Mouse (Mus musculus): ENCODE results near the gene Frmd4a. TPM values are rescaled to one million over a fixed set of nuclear protein-coding genes. Genes with fewer than 3 reads are reported as not detected.

The Frmd4a gene
- polyA plus RNA-seq, 1 experiment from 2014 or later = 13.7 TPM

DNA sequence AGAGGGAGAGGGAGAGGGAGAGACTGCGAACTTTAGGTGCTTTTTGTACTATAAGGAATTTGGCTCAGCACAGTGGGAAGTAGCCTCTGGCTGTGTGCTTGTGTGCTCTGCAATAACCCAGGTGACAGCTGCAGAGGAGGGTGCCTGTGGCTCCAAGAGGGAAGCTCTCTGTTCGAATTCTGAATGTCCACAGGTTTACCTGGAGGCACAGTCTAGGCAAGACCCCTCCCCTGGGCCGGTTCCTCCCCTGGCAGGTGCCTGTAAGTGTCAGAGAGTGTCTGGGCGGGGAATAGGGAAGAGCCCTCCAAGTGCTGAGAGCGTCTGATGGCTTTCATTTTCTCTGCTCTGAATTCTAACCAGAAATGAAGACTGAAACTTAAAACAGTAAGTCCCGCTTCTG lies 371.8 kb downstream of the Frmd4a start:
- no peaks in the 10 kb centered on the region for H3K36me3 ChIP-seq (ENCODE audit: control insufficient read depth, insufficient read depth, low read length)
- peak overlapping the region; percentile 49 for H3K4me2 ChIP-seq (ENCODE audit: low read depth, low read length)
- ATAC-seq = peak; percentile 31; the same call in 1 of the 2 replicates
- H3K27ac ChIP-seq (ENCODE audit: low read length) = no peak overlapping the region
- 32% methylated on average over 6 of the region's 6 CpGs for WGBS
- H3K4me3 ChIP-seq (ENCODE audit: low read length) = peak overlapping the region; percentile 30
- 0 out of 2 replicates have a peak overlapping the region, but pooled peaks have one; percentile 44 for H3K9ac ChIP-seq (ENCODE audit: low read depth, low read length)
- no peaks in the 10 kb centered on the region for H3K9me3 ChIP-seq (ENCODE audit: control insufficient read depth, low read length)
- 0 out of 2 replicates have a peak, but pooled peaks cover 4% of the 10 kb centered on the region for H3K4me1 ChIP-seq (ENCODE audit: control insufficient read depth, insufficient read depth, low read length)
- H3K27me3 ChIP-seq (replicated peaks; ENCODE audit: control insufficient read depth, insufficient read depth, low read length) = no peaks in the 10 kb centered on the region

DNA sequence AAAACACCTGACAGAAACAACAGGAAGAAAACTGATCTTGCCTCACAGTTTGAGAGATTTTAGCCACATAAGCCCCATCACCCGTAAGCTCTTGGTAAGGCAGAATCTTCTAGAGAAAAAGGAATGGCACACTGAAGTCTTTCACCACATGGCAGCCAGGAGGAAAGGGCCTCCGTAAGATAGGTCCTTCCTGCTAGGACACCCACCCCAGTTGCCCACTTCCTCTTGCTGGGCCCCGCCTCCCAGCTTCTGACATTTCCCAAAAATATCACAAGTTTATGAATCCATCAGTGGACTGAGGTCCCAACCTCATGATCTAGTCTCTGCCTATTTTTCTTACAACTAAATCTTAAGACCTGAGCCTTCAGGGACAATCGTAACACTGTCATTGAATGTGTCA lies 373.6 kb downstream of the Frmd4a start:
- Histone ChIP-seq H3K4me1 (ENCODE audit: control insufficient read depth, insufficient read depth, low read length) (0 out of 2 replicates have a peak, but pooled peaks cover 4% of the 10 kb centered on the region), H3K9me3 (ENCODE audit: control insufficient read depth, low read length) (no peaks in the 10 kb centered on the region), H3K4me2 (ENCODE audit: low read depth, low read length) (no peak overlapping the region), H3K9ac (ENCODE audit: low read depth, low read length) (no peak overlapping the region), H3K4me3 (ENCODE audit: low read length) (no peak overlapping the region), H3K36me3 (ENCODE audit: control insufficient read depth, insufficient read depth, low read length) (no peaks in the 10 kb centered on the region), H3K27me3 (replicated peaks; ENCODE audit: control insufficient read depth, insufficient read depth, low read length) (no peaks in the 10 kb centered on the region), H3K27ac (ENCODE audit: low read length) (no peak overlapping the region)
- no peak for ATAC-seq
- WGBS = 82% methylated on average over 4 of the region's 4 CpGs

DNA sequence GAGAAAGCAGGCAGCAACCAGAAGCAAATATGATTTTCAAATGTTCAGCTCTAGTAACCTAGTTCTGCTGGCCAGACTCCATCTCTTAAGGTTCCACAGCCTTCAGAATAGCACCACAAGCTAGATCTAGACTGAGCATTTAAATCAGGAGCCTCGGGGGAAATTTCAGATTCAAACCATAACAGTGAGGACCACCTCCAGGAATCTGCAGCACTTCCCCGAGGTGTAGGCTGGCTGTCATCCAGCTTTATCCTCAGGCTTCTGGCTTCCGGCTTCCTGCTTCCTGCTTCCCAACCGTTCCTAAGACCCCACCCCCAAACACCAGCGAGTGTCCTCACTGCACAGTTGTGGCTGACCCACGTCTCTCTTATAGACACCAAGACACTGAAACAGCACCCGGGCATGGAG lies 374.2 kb downstream of the Frmd4a start:
- 0 out of 2 replicates have a peak overlapping the region, but pooled peaks have one; percentile 10 for H3K4me2 ChIP-seq (ENCODE audit: low read depth, low read length)
- WGBS = 40% methylated on average over 7 of the region's 7 CpGs
- H3K9me3 ChIP-seq (ENCODE audit: control insufficient read depth, low read length) = no peaks in the 10 kb centered on the region
- H3K9ac ChIP-seq (ENCODE audit: low read depth, low read length) = no peak overlapping the region
- ATAC-seq = peak; percentile 38; the same call in 1 of the 2 replicates
- no peak overlapping the region for H3K27ac ChIP-seq (ENCODE audit: low read length)
- H3K36me3 ChIP-seq (ENCODE audit: control insufficient read depth, insufficient read depth, low read length) = no peaks in the 10 kb centered on the region
- no peak overlapping the region for H3K4me3 ChIP-seq (ENCODE audit: low read length)
- H3K27me3 ChIP-seq (replicated peaks; ENCODE audit: control insufficient read depth, insufficient read depth, low read length) = no peaks in the 10 kb centered on the region
- H3K4me1 ChIP-seq (ENCODE audit: control insufficient read depth, insufficient read depth, low read length) = 0 out of 2 replicates have a peak, but pooled peaks cover 4% of the 10 kb centered on the region

DNA sequence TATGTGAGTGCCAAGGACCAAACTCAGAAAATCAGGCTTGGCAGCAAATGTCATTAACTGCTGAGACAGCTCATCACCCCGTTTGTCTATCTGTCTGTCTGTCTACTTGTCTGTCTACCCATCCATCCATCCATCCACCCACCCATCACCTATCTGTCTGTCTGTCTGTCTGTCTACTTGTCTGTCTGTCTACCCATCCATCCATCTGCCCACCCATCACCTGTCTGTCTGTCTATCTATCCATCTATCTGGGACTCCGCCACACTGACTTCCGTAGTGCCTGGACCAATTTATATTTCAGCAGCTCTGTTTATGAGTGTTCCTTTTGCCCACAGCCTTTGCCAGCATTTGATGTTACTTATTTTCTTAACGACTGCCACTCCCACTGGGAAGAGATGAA lies 375.5 kb downstream of the Frmd4a start:
- WGBS = 92% methylated on average over 4 of the region's 4 CpGs
- no peak overlapping the region for H3K27ac ChIP-seq (ENCODE audit: low read length)
- no peak overlapping the region for H3K9ac ChIP-seq (ENCODE audit: low read depth, low read length)
- H3K36me3 ChIP-seq (ENCODE audit: control insufficient read depth, insufficient read depth, low read length) = no peaks in the 10 kb centered on the region
- H3K4me3 ChIP-seq (ENCODE audit: low read length) = no peak overlapping the region
- 0 out of 2 replicates have a peak, but pooled peaks cover 4% of the 10 kb centered on the region for H3K4me1 ChIP-seq (ENCODE audit: control insufficient read depth, insufficient read depth, low read length)
- no peak overlapping the region for H3K4me2 ChIP-seq (ENCODE audit: low read depth, low read length)
- no peak for ATAC-seq
- no peaks in the 10 kb centered on the region for H3K27me3 ChIP-seq (replicated peaks; ENCODE audit: control insufficient read depth, insufficient read depth, low read length)
- no peaks in the 10 kb centered on the region; the same call in 1 of the 2 replicates for H3K9me3 ChIP-seq (ENCODE audit: control insufficient read depth, low read length)

DNA sequence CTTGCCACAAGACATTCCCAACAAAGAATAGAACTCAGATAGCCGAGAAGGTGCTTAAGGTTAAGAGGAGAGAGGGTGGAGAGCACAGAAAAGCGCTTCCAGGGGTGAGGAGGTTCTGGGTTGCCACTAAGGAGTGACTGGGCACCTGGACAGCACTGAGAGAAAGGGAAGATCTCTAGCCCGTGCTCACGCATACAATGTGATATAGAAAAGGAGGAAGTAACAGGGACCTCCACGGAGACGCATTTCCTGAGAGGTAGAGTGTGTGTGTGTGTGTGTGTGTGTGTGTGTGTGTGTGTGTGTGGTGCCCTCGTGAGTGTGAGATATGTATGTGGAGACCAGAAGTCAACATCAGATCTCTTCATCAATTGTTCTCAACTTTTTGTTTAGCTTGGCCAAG lies 377.1 kb downstream of the Frmd4a start:
- Histone ChIP-seq H3K4me1 (ENCODE audit: control insufficient read depth, insufficient read depth, low read length) (0 out of 2 replicates have a peak, but pooled peaks cover under 1% of the 10 kb centered on the region), H3K36me3 (ENCODE audit: control insufficient read depth, insufficient read depth, low read length) (no peaks in the 10 kb centered on the region)
- no peak for ATAC-seq

DNA sequence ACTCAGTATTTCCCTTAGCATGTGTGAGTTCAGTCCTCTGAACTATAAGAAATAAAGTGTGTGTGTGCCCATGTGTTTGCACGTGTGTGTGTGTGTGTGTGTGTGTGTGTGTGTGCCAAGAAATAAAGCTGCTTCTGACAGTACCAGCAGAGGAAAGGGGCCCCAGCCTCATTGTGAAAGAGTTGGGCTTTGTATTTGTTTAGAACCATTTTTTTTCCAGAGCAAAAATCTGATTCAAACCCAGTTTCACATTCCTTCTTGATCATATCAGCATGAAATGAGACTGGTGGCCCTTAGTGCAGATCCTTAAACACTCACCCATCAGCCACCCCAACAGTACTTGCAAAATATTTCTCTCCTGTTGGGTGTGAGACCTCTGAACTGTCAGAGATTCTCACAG lies 382.2 kb downstream of the Frmd4a start:
- Histone ChIP-seq H3K4me2 (ENCODE audit: low read depth, low read length) (no peak overlapping the region), H3K9me3 (ENCODE audit: control insufficient read depth, low read length) (no peaks in the 10 kb centered on the region; the same call in 1 of the 2 replicates), H3K36me3 (ENCODE audit: control insufficient read depth, insufficient read depth, low read length) (no peaks in the 10 kb centered on the region), H3K4me3 (ENCODE audit: low read length) (no peak overlapping the region), H3K27ac (ENCODE audit: low read length) (no peak overlapping the region), H3K27me3 (replicated peaks; ENCODE audit: control insufficient read depth, insufficient read depth, low read length) (no peaks in the 10 kb centered on the region), H3K9ac (ENCODE audit: low read depth, low read length) (no peak overlapping the region), H3K4me1 (ENCODE audit: control insufficient read depth, insufficient read depth, low read length) (no peaks in the 10 kb centered on the region)
- WGBS = 55% methylated on average over 1 of the region's 1 CpGs
- no peak for ATAC-seq

More for the DNA sequence above, 377.1 kb downstream of the Frmd4a start:
- Histone ChIP-seq H3K9me3 (ENCODE audit: control insufficient read depth, low read length) (no peaks in the 10 kb centered on the region; the same call in 1 of the 2 replicates), H3K9ac (ENCODE audit: low read depth, low read length) (no peak overlapping the region), H3K27me3 (replicated peaks; ENCODE audit: control insufficient read depth, insufficient read depth, low read length) (no peaks in the 10 kb centered on the region), H3K4me2 (ENCODE audit: low read depth, low read length) (no peak overlapping the region), H3K27ac (ENCODE audit: low read length) (no peak overlapping the region), H3K4me3 (ENCODE audit: low read length) (no peak overlapping the region)
- 78% methylated on average over 7 of the region's 7 CpGs for WGBS

DNA sequence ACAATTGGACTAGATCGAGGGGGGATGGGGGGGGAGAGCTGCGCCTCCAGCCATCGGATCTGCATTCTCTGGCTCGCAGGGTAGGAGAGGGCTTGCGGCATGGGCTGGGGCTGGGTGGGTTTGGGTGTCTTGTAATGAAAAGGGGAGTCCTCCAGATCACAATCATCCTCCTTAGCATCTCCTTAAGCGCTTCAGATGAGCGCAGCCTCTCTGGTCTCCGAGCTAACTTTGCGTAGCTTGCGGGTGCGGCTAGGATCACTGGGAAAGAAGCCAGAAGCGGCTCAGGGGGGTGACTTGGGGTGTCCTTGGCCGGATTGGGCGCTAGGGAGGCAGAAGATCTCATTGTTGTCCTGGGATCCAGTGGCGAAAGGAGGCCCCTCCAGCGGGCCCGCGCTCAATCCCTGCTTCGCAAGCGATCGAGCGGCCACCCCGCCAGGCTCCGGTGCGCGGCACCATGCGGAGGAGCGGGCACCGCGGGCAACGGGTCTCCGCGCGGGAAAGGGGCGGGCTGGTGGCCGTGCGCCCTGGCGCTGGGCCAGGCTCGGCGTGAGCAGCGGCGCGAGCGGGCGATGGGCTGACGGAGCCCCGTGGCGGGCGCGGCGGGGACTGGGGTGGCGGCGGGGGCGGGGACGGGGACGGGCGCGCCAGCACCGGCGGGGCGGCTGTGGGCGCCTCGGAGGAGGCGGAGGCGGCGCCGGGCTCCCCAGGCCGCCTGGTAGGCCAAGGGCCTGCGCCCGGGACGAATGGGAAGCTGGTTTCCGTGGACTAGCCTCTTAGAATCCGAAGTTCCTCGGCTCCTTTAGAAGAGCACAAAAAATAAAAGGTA lies 383.5 kb downstream of the Frmd4a start:
- peak overlapping the region; percentile 95 for H3K4me2 ChIP-seq (ENCODE audit: low read depth, low read length)
- peak overlapping the region; percentile 68 for H3K4me3 ChIP-seq (ENCODE audit: low read length)
- H3K27me3 ChIP-seq (replicated peaks; ENCODE audit: control insufficient read depth, insufficient read depth, low read length) = no peaks in the 10 kb centered on the region
- no peaks in the 10 kb centered on the region; the same call in 1 of the 2 replicates for H3K9me3 ChIP-seq (ENCODE audit: control insufficient read depth, low read length)
- no peaks in the 10 kb centered on the region for H3K36me3 ChIP-seq (ENCODE audit: control insufficient read depth, insufficient read depth, low read length)
- WGBS = 1% methylated on average over 63 of the region's 74 CpGs
- no peaks in the 10 kb centered on the region for H3K4me1 ChIP-seq (ENCODE audit: control insufficient read depth, insufficient read depth, low read length)
- H3K9ac ChIP-seq (ENCODE audit: low read depth, low read length) = peak overlapping the region; percentile 81
- ATAC-seq = peak; percentile 89
- peak overlapping the region; percentile 81 for H3K27ac ChIP-seq (ENCODE audit: low read length)

DNA sequence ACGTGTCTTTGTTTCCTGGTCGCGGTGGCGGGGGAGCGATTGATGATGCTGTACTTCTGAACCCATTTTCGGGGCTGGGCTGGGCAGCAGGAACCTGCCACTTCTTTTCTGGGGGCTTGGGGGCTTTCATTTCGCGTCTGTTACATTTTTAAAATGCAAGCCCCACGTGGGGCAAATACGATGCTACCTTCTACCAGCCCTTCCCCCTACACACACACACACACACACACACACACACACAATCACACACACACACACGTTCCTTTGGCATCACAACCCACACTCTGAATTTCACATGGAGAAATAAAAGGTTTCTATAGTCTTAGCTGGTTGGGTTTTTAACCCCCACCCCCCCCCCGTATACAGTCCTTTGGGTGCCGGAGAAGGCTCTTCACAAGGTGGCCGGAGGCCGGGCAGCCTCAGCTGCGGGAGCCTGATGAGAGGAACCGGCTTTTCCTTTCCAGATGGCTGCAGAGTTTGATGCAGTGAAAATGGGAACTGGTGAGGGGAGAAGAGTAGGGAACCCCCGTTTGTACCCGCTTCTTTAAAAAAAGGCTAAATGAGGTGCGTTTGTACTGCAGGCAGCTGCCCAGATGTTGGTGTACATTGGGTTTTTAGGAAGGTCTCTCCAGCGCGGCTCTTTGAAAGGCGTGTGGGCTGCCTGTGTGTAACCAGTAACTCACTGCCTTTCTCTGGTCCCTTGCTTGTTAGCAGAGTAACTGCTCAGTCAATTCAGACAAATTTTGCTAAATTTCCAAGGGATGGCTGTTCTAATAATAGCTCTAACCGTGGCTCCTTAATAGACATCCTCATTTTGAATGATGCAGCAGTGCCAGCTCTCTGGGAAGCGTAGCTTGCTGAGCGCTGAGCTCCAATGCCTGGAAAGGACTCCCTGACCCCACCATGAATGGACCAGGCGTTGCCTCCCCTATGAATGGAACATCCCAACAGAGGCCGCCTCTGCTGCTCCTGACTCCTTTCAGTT lies 384.4 kb downstream of the Frmd4a start:
- Histone ChIP-seq H3K4me1 (ENCODE audit: control insufficient read depth, insufficient read depth, low read length) (no peaks in the 10 kb centered on the region), H3K9me3 (ENCODE audit: control insufficient read depth, low read length) (no peaks in the 10 kb centered on the region; the same call in 1 of the 2 replicates), H3K4me3 (ENCODE audit: low read length) (peak overlapping the region; percentile 68), H3K4me2 (ENCODE audit: low read depth, low read length) (peak overlapping the region; percentile 95), H3K36me3 (ENCODE audit: control insufficient read depth, insufficient read depth, low read length) (no peaks in the 10 kb centered on the region), H3K27me3 (replicated peaks; ENCODE audit: control insufficient read depth, insufficient read depth, low read length) (no peaks in the 10 kb centered on the region), H3K9ac (ENCODE audit: low read depth, low read length) (peak overlapping the region; percentile 81), H3K27ac (ENCODE audit: low read length) (peak overlapping the region; percentile 81)
- ATAC-seq = peak; percentile 39
- 3% methylated on average over 28 of the region's 28 CpGs for WGBS

DNA sequence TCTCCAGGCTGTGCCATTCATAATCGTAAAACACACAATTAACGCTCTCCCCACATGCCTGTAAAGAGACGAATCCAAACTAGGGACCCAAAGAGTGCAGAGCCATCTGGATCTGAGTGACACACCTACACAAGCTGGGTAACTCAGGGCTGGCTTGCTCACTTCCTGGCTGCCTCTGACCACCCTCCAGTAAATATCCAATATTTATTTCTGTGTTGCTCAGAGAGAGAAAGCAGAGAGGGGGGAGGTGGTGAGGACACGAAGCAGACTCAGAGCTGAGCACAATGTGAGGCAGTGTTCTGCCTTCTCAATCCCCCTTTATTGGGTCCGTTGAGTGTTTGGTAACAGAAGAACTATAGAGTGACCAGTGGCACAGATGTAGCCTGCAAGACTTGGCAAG lies 389.5 kb downstream of the Frmd4a start:
- H3K27me3 ChIP-seq (replicated peaks; ENCODE audit: control insufficient read depth, insufficient read depth, low read length) = no peaks in the 10 kb centered on the region
- 55% methylated on average over 5 of the region's 5 CpGs for WGBS
- H3K9me3 ChIP-seq (ENCODE audit: control insufficient read depth, low read length) = no peaks in the 10 kb centered on the region
- no peaks in the 10 kb centered on the region for H3K36me3 ChIP-seq (ENCODE audit: control insufficient read depth, insufficient read depth, low read length)
- no peak overlapping the region for H3K27ac ChIP-seq (ENCODE audit: low read length)
- no peaks in the 10 kb centered on the region for H3K4me1 ChIP-seq (ENCODE audit: control insufficient read depth, insufficient read depth, low read length)
- no peak for ATAC-seq
- no peak overlapping the region for H3K4me3 ChIP-seq (ENCODE audit: low read length)
- no peak overlapping the region for H3K9ac ChIP-seq (ENCODE audit: low read depth, low read length)
- no peak overlapping the region for H3K4me2 ChIP-seq (ENCODE audit: low read depth, low read length)

Data from intestine, embryonic 16.5 days (tissue).